Mouse (Mus musculus) lung, embryonic 15.5 days (tissue): ENCODE data around the gene Ccdc7a. TPM values are rescaled to one million over a fixed set of nuclear protein-coding genes. Genes with fewer than 3 reads are reported as not detected.
"Not testable (repeated sequence)": the region's sequence is repeated elsewhere in the genome, so short reads cannot be mapped to it uniquely, and the experiment has no call there.

Experiments used
- ATAC-seq: fragments of 200-750 bp; cut with Nextera tagmentation; 2 replicates; pipeline ENCODE4 v1.8.0; 2017; ENCODE audit warnings: moderate number of reproducible peaks, borderline replicate concordance; ENCODE audit not compliant: low FRiP score, low TSS enrichment; ENCODE audit errors: extremely low read depth
- H3K27ac ChIP-seq: fragments of 300-500 bp; sonication (generic); 2 replicates; pipeline ENCODE4 v1.5.1; 2015; ENCODE audit warnings: moderate library complexity, mild to moderate bottlenecking, inconsistent platforms
- H3K27me3 ChIP-seq: fragments of 300-500 bp; sonication (generic); 2 replicates; pipeline ENCODE4 v1.6.1; 2015; ENCODE audit warnings: inconsistent platforms
- H3K36me3 ChIP-seq: fragments of 300-500 bp; sonication (generic); 2 replicates; pipeline ENCODE4 v1.6.1; 2015; ENCODE audit warnings: inconsistent platforms
- H3K4me1 ChIP-seq: fragments of 300-500 bp; sonication (generic); 2 replicates; pipeline ENCODE4 v1.6.1; 2015; ENCODE audit warnings: inconsistent platforms
- H3K4me2 ChIP-seq: fragments of 300-500 bp; sonication (generic); 2 replicates; pipeline ENCODE4 v1.6.1; 2015; ENCODE audit warnings: inconsistent platforms, mild to moderate bottlenecking, moderate library complexity
- H3K4me3 ChIP-seq: fragments of 300-500 bp; sonication (generic); 2 replicates; pipeline ENCODE4 v1.5.1; 2015; ENCODE audit warnings: mild to moderate bottlenecking, inconsistent platforms
- H3K9ac ChIP-seq: fragments of 300-500 bp; sonication (generic); 2 replicates; pipeline ENCODE4 v1.6.1; 2015; ENCODE audit warnings: inconsistent platforms
- H3K9me3 ChIP-seq: fragments of 300-500 bp; sonication (generic); 2 replicates; pipeline ENCODE4 v1.6.1; 2016; ENCODE audit warnings: inconsistent platforms
- WGBS: fragments of 180-500 bp; shearing (Covaris S2); methylation state at CpG from one replicate; pipeline ENCODE4 v1.1.7; 2015; 5-methylcytosine and 5-hydroxymethylcytosine counted together
- polyA plus RNA-seq: library from polyadenylated mRNA; unstranded; fragments of >200 nt; fragmentation: Nextera tagmentation; extraction: Ambion mirVana; gene quantifications from 2 replicates; pipeline ENCODE4 v1.2.1, GENCODE M21; 2015

Ccdc7a gene
- polyA plus RNA-seq: not detected in 2 replicates

- not testable (repeated sequence) for H3K9ac ChIP-seq, H3K4me3 ChIP-seq, H3K36me3 ChIP-seq, H3K4me2 ChIP-seq, H3K27me3 ChIP-seq, H3K4me1 ChIP-seq, H3K27ac ChIP-seq, H3K9me3 ChIP-seq, ATAC-seq
- WGBS: 93% methylated on average over 2 of the region's 11 CpGs
Measured at GRCm38 (mm10) chr8:129065417-129065816, at the start of gene Ccdc7a. TSS of gene Ccdc7a (minus strand) at chr8:129065517.

- not testable (repeated sequence) for H3K9ac ChIP-seq, H3K27ac ChIP-seq, H3K4me3 ChIP-seq, H3K4me2 ChIP-seq, ATAC-seq, H3K9me3 ChIP-seq, H3K27me3 ChIP-seq, H3K36me3 ChIP-seq, H3K4me1 ChIP-seq
- WGBS: 60% methylated on average over 1 of the region's 10 CpGs
Measured at GRCm38 (mm10) chr8:129066834-129067233, 1.5 kb upstream of the Ccdc7a start, which contains the start of gene Ccdc7b. TSS of gene Ccdc7b (plus strand) at chr8:129067134.

- no peak for ATAC-seq
- WGBS: 87% methylated on average over 1 of the region's 1 CpGs
Measured at GRCm38 (mm10) chr8:128991389-128991788, 73.9 kb downstream of the Ccdc7a start.

GRCm38 (mm10) chr8:128948941-128949340, 116.4 kb downstream of the Ccdc7a start:
- not testable (repeated sequence) for H3K4me3 ChIP-seq, H3K27me3 ChIP-seq, H3K36me3 ChIP-seq, H3K27ac ChIP-seq, ATAC-seq, H3K4me1 ChIP-seq, H3K9ac ChIP-seq, H3K4me2 ChIP-seq, H3K9me3 ChIP-seq
- WGBS: 79% methylated on average over 11 of the region's 11 CpGs

More at GRCm38 (mm10) chr8:128991389-128991788, 73.9 kb downstream of the Ccdc7a start:
- H3K4me1 ChIP-seq: no peaks in the 10 kb centered on the region
- H3K4me2 ChIP-seq: no peak overlapping the region
- H3K36me3 ChIP-seq: no peaks in the 10 kb centered on the region
- no peaks in the 10 kb centered on the region for H3K9me3 ChIP-seq
- no peak overlapping the region for H3K9ac ChIP-seq
- H3K4me3 ChIP-seq: no peak overlapping the region
- H3K27me3 ChIP-seq: no peaks in the 10 kb centered on the region
- H3K27ac ChIP-seq: no peak overlapping the region

- 3% methylated on average over 6 of the region's 6 CpGs for WGBS
- H3K4me3 ChIP-seq, ATAC-seq, H3K36me3 ChIP-seq, H3K9me3 ChIP-seq, H3K4me2 ChIP-seq, H3K27ac ChIP-seq, H3K27me3 ChIP-seq, H3K4me1 ChIP-seq, H3K9ac ChIP-seq: not testable (repeated sequence)
Measured at GRCm38 (mm10) chr8:128941022-128941641, 124.2 kb downstream of the Ccdc7a start.

GRCm38 (mm10) chr8:128933446-128933845, 131.9 kb downstream of the Ccdc7a start:
- Histone ChIP-seq H3K36me3 (no peaks in the 10 kb centered on the region), H3K4me1 (no peaks in the 10 kb centered on the region), H3K27ac (no peak overlapping the region), H3K4me3 (no peak overlapping the region), H3K27me3 (no peaks in the 10 kb centered on the region), H3K9ac (no peak overlapping the region), H3K4me2 (no peak overlapping the region), H3K9me3 (no peaks in the 10 kb centered on the region)
- no peak for ATAC-seq
- 65% methylated on average over 4 of the region's 4 CpGs for WGBS

- Histone ChIP-seq H3K27me3 (no peaks in the 10 kb centered on the region), H3K9me3 (no peaks in the 10 kb centered on the region), H3K4me3 (no peak overlapping the region), H3K27ac (no peak overlapping the region), H3K9ac (no peak overlapping the region), H3K4me2 (no peak overlapping the region), H3K36me3 (no peaks in the 10 kb centered on the region), H3K4me1 (no peaks in the 10 kb centered on the region)
- 42% methylated on average over 3 of the region's 3 CpGs for WGBS
- no peak for ATAC-seq
Measured at GRCm38 (mm10) chr8:128882719-128883118, 182.6 kb downstream of the Ccdc7a start.

- no peak overlapping the region for H3K9ac ChIP-seq
- 34% methylated on average over 5 of the region's 5 CpGs for WGBS
- H3K4me2 ChIP-seq: no peak overlapping the region
- no peak overlapping the region for H3K4me3 ChIP-seq
- H3K9me3 ChIP-seq: no peaks in the 10 kb centered on the region
- no peak overlapping the region for H3K27ac ChIP-seq
- ATAC-seq: peak; percentile 49; the same call in 1 of the 2 replicates
- H3K36me3 ChIP-seq: no peaks in the 10 kb centered on the region
- H3K27me3 ChIP-seq: no peaks in the 10 kb centered on the region
- H3K4me1 ChIP-seq: no peaks in the 10 kb centered on the region
Measured at GRCm38 (mm10) chr8:128843749-128844148, 221.6 kb downstream of the Ccdc7a start.

- no peak overlapping the region for H3K4me3 ChIP-seq
- no peak overlapping the region for H3K4me2 ChIP-seq
- H3K9ac ChIP-seq: no peak overlapping the region
- WGBS: 61% methylated on average over 4 of the region's 4 CpGs
- H3K9me3 ChIP-seq: no peaks in the 10 kb centered on the region
- no peak overlapping the region for H3K27ac ChIP-seq
- ATAC-seq: no peak
- H3K4me1 ChIP-seq: no peaks in the 10 kb centered on the region
- H3K27me3 ChIP-seq: no peaks in the 10 kb centered on the region
- no peaks in the 10 kb centered on the region for H3K36me3 ChIP-seq
Measured at GRCm38 (mm10) chr8:128812521-128812920, 252.8 kb downstream of the Ccdc7a start.

GRCm38 (mm10) chr8:128798594-128798993, 266.7 kb downstream of the Ccdc7a start, which contains the start of gene Gm3952:
TSS of gene Gm3952 (minus strand) at chr8:128798694.
- Histone ChIP-seq H3K9ac (no peak within 1 kb of the TSS), H3K4me3 (no peak within 1 kb of the TSS), H3K4me1 (no peaks in the 10 kb centered on the region), H3K36me3 (no peaks in the 10 kb centered on the region), H3K27me3 (no peaks in the 10 kb centered on the region), H3K9me3 (no peaks in the 10 kb centered on the region), H3K27ac (no peak within 1 kb of the TSS), H3K4me2 (no peak within 1 kb of the TSS)
- ATAC-seq: no peak
- WGBS: 60% methylated on average over 1 of the region's 1 CpGs

GRCm38 (mm10) chr8:128735692-128736091, 329.6 kb downstream of the Ccdc7a start:
- 95% methylated on average over 3 of the region's 3 CpGs for whole genome bisulfite sequencing
- H3K27ac ChIP-seq: no peak overlapping the region
- H3K4me3 ChIP-seq: no peak overlapping the region
- H3K27me3 ChIP-seq: no peaks in the 10 kb centered on the region
- peaks cover 57% of the 10 kb centered on the region for H3K36me3 ChIP-seq
- no peaks in the 10 kb centered on the region for H3K4me1 ChIP-seq
- no peak overlapping the region for H3K9ac ChIP-seq
- no peak overlapping the region for H3K4me2 ChIP-seq
- no peak for ATAC-seq
- H3K9me3 ChIP-seq: no peaks in the 10 kb centered on the region

- Histone ChIP-seq H3K4me2 (no peak overlapping the region), H3K9ac (no peak overlapping the region), H3K9me3 (no peaks in the 10 kb centered on the region), H3K27me3 (no peaks in the 10 kb centered on the region), H3K27ac (no peak overlapping the region), H3K4me3 (no peak overlapping the region), H3K4me1 (no peaks in the 10 kb centered on the region), H3K36me3 (peaks cover 69% of the 10 kb centered on the region)
- WGBS: 90% methylated on average over 3 of the region's 3 CpGs
- ATAC-seq: no peak
Measured at GRCm38 (mm10) chr8:128734118-128734517, 331.2 kb downstream of the Ccdc7a start.
